Mouse (Mus musculus): ENCODE measurements at regions not wholly inside any gene's neighbourhood (a gene's known extent, or its start where the extent isn't known, plus 50 kb on each side); places are given as distances from the start of the nearest gene placed in this dataset.

DNA sequence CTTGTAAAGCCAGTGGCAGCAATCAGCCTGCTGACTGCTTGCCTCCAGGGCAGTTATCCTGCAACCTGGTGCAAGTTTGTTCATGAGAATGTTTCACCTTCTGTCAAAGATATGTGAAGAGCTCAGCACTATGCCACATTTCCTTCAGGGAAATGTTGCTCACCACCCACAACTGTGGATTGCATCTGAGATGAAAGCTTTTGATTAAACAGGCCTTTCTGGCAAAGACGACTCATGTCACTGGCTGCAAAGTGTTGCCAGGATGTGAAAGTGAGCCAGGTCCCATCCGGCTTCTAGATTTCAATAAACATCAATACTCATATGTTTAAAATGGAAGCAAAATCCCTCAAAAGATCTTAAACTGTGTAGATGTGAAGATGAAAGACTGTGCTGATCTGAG, 2121.0 kb downstream of the Gm37988 start:
- 76% methylated on average over 2 of the region's 2 CpGs for WGBS
- Histone ChIP-seq H3K4me2 (replicated peaks; ENCODE audit: low read depth, low read length) (no peak overlapping the region), H3K9me3 (ENCODE audit: low read length) (no peaks in the 10 kb centered on the region), H3K27me3 (ENCODE audit: insufficient read depth, low read length) (no peaks in the 10 kb centered on the region), H3K9ac (replicated peaks; ENCODE audit: low read length) (no peak overlapping the region), H3K4me1 (ENCODE audit: insufficient read depth, low read length) (no peaks in the 10 kb centered on the region), H3K27ac (ENCODE audit: low read length) (no peak overlapping the region), H3K4me3 (ENCODE audit: low read length) (no peak overlapping the region), H3K36me3 (ENCODE audit: insufficient read depth, low read length) (no peaks in the 10 kb centered on the region)
- no peak for ATAC-seq (ENCODE audit: low FRiP score, low TSS enrichment)

DNA sequence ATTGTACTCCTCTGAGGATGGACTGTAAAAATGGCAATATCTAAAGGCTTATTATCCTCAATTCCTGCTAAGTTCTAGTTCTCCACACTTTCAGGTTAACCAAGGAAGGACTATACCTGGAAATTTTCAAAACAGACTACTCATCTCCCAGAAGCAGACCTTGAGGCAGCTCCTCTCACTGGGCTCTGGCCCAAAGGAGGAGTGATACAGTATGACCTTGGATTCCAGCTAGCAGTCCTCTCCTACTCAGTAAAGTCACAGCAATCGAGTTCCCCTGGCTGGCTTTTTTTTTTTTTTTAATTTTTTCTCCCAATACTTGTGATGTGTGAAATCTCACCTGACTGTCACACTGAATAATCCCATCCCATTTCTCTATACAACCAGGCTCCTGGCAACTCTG, 2124.2 kb downstream of the Gm37988 start:
- Histone ChIP-seq H3K9ac (replicated peaks; ENCODE audit: low read length) (no peak overlapping the region), H3K27ac (ENCODE audit: low read length) (no peak overlapping the region), H3K4me1 (ENCODE audit: insufficient read depth, low read length) (no peaks in the 10 kb centered on the region), H3K36me3 (ENCODE audit: insufficient read depth, low read length) (no peaks in the 10 kb centered on the region), H3K9me3 (ENCODE audit: low read length) (no peaks in the 10 kb centered on the region), H3K27me3 (ENCODE audit: insufficient read depth, low read length) (no peaks in the 10 kb centered on the region), H3K4me3 (ENCODE audit: low read length) (no peak overlapping the region), H3K4me2 (replicated peaks; ENCODE audit: low read depth, low read length) (no peak overlapping the region)
- no peak for ATAC-seq (ENCODE audit: low FRiP score, low TSS enrichment)
- WGBS = 58% methylated on average over 1 of the region's 1 CpGs

DNA sequence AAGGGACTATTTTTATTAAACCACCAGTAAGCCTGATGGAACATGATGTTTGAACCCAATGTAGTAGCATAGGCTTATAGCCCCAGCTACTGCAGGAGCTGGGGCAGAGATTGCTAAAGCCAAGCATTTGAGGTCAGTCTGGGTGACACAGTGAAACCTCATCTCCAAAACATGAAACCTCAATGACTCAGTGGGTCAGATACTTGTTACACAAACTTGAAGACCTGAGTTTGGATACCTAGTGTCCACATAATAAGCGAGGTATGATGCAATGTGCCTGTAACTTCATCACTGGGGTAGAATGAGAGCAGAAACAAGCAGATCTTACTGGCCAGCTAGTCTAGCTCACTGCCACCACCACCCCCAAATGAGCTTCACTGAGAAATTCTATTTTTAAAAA, 2162.1 kb downstream of the Gm37988 start:
- ATAC-seq (ENCODE audit: low FRiP score, low TSS enrichment) = no peak
- no peak overlapping the region for H3K27ac ChIP-seq (ENCODE audit: low read length)
- no peaks in the 10 kb centered on the region for H3K36me3 ChIP-seq (ENCODE audit: insufficient read depth, low read length)
- no peak overlapping the region for H3K4me2 ChIP-seq (replicated peaks; ENCODE audit: low read depth, low read length)
- H3K4me3 ChIP-seq (ENCODE audit: low read length) = no peak overlapping the region
- H3K27me3 ChIP-seq (ENCODE audit: insufficient read depth, low read length) = no peaks in the 10 kb centered on the region
- H3K9me3 ChIP-seq (ENCODE audit: low read length) = no peaks in the 10 kb centered on the region
- no peaks in the 10 kb centered on the region for H3K4me1 ChIP-seq (ENCODE audit: insufficient read depth, low read length)
- 88% methylated on average over 1 of the region's 1 CpGs for WGBS
- H3K9ac ChIP-seq (replicated peaks; ENCODE audit: low read length) = no peak overlapping the region

DNA sequence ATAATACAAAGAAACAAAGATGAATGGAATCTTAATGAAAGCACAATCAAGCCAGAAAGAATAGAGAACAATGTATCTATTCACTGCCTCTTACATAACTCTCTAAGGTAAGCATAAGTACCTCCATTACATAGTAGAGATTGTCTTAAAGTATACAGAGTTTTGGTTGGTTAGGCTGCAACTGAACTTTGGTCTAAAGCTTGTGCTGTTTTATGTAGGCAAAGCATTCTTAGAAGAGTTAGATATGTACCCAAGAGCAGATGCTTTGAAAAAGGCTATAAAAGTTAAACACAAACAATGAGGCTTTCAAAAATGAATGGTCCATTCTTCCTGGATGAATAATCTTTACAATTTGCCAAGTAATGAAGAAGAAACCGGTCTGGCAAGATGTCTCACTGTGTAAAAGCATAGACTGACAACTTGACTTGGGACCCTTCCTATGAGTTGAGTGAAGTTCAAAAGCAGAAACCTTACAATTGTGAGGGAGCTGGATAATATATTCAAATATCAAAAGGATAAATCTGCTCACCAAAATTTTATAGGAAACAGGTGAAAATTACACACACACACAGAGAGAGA, 2166.1 kb downstream of the Gm37988 start:
- 67% methylated on average over 1 of the region's 1 CpGs for WGBS
- Histone ChIP-seq H3K9ac (replicated peaks; ENCODE audit: low read length) (no peak overlapping the region), H3K36me3 (ENCODE audit: insufficient read depth, low read length) (no peaks in the 10 kb centered on the region), H3K4me3 (ENCODE audit: low read length) (no peak overlapping the region), H3K27ac (ENCODE audit: low read length) (no peak overlapping the region), H3K4me1 (ENCODE audit: insufficient read depth, low read length) (no peaks in the 10 kb centered on the region), H3K27me3 (ENCODE audit: insufficient read depth, low read length) (no peaks in the 10 kb centered on the region), H3K4me2 (replicated peaks; ENCODE audit: low read depth, low read length) (no peak overlapping the region), H3K9me3 (ENCODE audit: low read length) (no peaks in the 10 kb centered on the region)
- no peak for ATAC-seq (ENCODE audit: low FRiP score, low TSS enrichment)

DNA sequence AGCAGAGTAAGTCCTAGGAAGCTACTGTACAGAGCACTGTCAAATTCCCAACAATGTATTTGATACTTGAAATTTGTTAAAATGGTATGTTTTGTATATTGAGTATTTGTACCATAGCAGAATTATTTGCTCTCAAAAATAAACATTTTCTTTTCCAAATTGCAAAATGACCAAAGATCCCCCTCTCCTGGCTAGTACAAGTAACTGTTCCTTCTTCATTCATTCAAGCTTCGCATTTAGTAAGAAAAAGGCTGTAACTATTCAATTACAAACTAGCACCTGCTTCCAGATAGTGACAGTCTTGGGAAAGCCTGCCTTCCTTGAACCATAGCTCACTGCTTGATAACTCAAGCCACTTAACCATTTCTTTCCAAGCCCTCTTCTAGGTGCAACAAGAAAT, 2171.9 kb downstream of the Gm37988 start:
- no peak overlapping the region for H3K27ac ChIP-seq (ENCODE audit: low read length)
- no peak overlapping the region for H3K4me3 ChIP-seq (ENCODE audit: low read length)
- no peak overlapping the region for H3K4me2 ChIP-seq (replicated peaks; ENCODE audit: low read depth, low read length)
- no peaks in the 10 kb centered on the region for H3K27me3 ChIP-seq (ENCODE audit: insufficient read depth, low read length)
- no peak overlapping the region for H3K9ac ChIP-seq (replicated peaks; ENCODE audit: low read length)
- 64% methylated on average over 1 of the region's 1 CpGs for WGBS
- H3K9me3 ChIP-seq (ENCODE audit: low read length) = 0 out of 2 replicates have a peak, but pooled peaks cover 5% of the 10 kb centered on the region
- no peaks in the 10 kb centered on the region for H3K4me1 ChIP-seq (ENCODE audit: insufficient read depth, low read length)
- no peak for ATAC-seq (ENCODE audit: low FRiP score, low TSS enrichment)
- H3K36me3 ChIP-seq (ENCODE audit: insufficient read depth, low read length) = no peaks in the 10 kb centered on the region

DNA sequence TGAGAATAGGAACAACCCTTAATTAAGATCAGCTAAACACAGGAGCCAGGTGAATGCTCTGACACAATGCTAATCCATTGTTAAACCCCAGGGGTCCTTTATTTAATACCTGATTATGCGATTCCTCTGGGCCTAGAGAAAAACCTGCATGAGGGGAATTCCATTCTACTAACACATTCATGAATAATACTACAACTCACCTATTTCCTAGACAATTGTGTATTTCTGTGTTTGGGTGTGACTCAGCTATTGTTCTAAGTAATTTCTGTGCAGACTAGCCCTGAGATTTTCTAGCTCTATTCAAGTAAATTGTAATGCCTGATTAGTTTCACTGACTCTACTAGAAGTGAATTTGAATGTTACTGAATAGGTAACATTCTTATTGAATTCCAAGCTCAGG, 2176.5 kb downstream of the Gm37988 start:
- Histone ChIP-seq H3K27me3 (ENCODE audit: insufficient read depth, low read length) (no peaks in the 10 kb centered on the region), H3K9ac (replicated peaks; ENCODE audit: low read length) (no peak overlapping the region), H3K4me2 (replicated peaks; ENCODE audit: low read depth, low read length) (no peak overlapping the region), H3K4me1 (ENCODE audit: insufficient read depth, low read length) (no peaks in the 10 kb centered on the region), H3K4me3 (ENCODE audit: low read length) (no peak overlapping the region), H3K27ac (ENCODE audit: low read length) (no peak overlapping the region), H3K9me3 (ENCODE audit: low read length) (0 out of 2 replicates have a peak, but pooled peaks cover 5% of the 10 kb centered on the region), H3K36me3 (ENCODE audit: insufficient read depth, low read length) (no peaks in the 10 kb centered on the region)
- ATAC-seq (ENCODE audit: low FRiP score, low TSS enrichment) = no peak
- WGBS = 95% methylated on average over 1 of the region's 1 CpGs

DNA sequence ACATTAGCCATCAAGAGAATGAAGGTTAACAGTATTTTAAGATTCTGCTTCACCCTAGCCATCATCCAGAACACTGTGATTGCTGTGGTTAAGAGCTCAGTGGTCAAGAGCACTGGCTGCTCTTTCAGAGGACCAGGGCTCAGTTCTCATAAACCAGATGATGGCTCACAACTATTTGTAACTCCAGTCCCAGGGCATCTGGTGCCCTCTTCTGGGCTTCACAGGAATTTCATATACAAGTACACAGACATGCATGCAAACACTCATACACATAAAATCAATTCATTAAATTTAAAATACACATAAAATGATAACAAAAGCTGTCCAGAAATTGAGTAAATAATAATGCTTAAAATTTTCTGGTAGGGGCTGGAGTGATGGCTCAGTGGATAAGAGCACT, 2189.9 kb downstream of the Gm37988 start:
- Histone ChIP-seq H3K36me3 (ENCODE audit: insufficient read depth, low read length) (no peaks in the 10 kb centered on the region), H3K4me2 (replicated peaks; ENCODE audit: low read depth, low read length) (no peak overlapping the region), H3K9ac (replicated peaks; ENCODE audit: low read length) (no peak overlapping the region), H3K27me3 (ENCODE audit: insufficient read depth, low read length) (no peaks in the 10 kb centered on the region), H3K4me3 (ENCODE audit: low read length) (no peak overlapping the region), H3K9me3 (ENCODE audit: low read length) (no peaks in the 10 kb centered on the region), H3K27ac (ENCODE audit: low read length) (no peak overlapping the region), H3K4me1 (ENCODE audit: insufficient read depth, low read length) (no peaks in the 10 kb centered on the region)
- ATAC-seq (ENCODE audit: low FRiP score, low TSS enrichment) = no peak

DNA sequence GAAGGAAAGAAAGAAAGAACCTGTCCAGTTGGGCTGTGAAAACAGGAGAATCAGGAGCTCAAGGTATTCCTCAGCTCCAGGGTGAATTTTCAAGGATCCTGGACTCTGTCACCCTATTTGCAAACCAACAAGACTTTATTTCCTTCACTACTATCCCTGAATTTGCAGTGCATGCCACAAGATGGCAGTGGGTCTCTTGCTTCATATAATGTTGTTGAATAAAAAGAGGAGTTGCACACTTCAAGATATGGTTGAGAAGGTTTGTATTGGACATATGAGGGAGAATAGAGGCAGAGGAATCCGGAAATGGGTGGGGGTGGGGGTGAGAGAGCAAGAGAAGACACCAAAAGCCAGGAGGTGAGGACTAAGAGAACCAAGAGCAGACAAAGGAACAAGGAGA, 2202.5 kb downstream of the Gm37988 start:
- Histone ChIP-seq H3K4me2 (replicated peaks; ENCODE audit: low read depth, low read length) (no peak overlapping the region), H3K4me3 (ENCODE audit: low read length) (no peak overlapping the region), H3K4me1 (ENCODE audit: insufficient read depth, low read length) (no peaks in the 10 kb centered on the region), H3K36me3 (ENCODE audit: insufficient read depth, low read length) (no peaks in the 10 kb centered on the region), H3K9ac (replicated peaks; ENCODE audit: low read length) (no peak overlapping the region), H3K9me3 (ENCODE audit: low read length) (no peaks in the 10 kb centered on the region), H3K27ac (ENCODE audit: low read length) (no peak overlapping the region), H3K27me3 (ENCODE audit: insufficient read depth, low read length) (no peaks in the 10 kb centered on the region)
- ATAC-seq (ENCODE audit: low FRiP score, low TSS enrichment) = 0 out of 2 replicates have a peak, but pooled peaks have one; percentile 46
- 8% methylated on average over 1 of the region's 1 CpGs for WGBS

Data from kidney, embryonic 16.5 days (tissue).